Mouse (Mus musculus) testis, postnatal 10 days (tissue): ENCODE measurements around the gene Galc.

Experiments used
- DNase-seq: peaks from one replicate; pipeline ENCODE4 v3.0.0; 2021; ENCODE audit warnings: low spot score

The Galc gene

DNA sequence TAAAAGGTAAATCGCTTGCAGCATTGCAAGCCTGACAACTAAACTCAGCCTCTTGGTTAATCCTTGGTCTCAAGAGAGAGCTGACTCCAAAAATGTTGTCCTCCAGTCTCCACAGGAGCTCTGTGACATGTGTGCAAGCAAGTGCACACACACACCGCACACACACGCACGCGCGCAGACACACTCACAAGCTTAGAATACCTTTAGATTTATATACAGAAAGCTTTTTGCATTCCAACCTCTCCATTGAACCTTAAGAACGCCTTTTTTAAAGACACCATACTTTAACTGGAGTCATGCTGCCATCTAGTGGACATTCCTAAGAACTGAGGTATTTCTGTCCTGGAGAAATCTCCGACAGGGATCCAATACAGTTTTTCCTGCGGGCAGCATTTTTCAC lies 77.5 kb downstream of the Galc start:
- DNase-seq: no peak

DNA sequence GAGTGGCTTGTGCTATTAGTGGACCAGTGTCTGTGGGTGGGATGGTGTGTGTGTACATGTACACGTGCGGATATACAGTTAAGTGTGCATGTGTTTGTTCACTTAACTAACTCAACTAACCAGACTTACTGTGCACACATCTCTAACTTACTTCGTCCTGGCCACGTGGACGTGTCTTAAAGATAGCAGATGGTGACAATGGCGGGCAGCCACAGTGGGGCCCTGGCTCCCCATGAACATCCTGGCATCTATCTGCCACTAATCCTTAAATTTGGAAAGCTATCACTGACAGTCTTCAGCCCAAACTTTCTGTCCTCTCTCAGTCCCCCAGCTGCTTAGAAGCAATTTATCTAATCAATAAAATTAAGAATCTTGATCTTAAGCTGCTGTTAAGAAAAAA lies 78.5 kb downstream of the Galc start:
- no peak for DNase-seq

DNA sequence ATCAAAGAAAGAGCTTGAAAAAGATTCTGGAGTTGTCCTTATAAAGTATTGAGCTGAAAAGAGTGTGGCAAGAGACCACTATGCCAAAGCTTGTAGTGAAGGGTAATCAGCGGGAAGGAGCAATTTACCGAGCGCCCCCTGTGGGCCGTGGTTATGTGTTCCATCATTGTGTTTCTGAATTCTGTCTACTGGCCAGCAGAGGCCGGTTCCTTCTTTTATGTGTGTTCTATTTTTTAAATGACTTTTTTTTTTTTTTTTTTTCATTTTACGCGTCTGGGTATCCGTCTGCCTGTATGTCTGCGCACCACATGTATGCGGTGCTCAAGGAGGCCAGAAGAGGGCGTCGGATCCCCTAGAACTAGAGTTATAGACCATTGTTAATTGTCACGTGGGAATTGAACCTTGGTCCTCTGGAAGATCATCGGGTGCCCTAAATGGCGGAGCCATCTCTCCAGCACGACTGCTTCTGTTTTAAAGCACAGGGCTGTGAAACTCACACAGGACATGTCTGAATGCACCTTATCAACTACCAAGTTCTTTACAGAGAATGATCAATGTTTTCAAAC lies 78.9 kb downstream of the Galc start:
- no peak for DNase-seq

DNA sequence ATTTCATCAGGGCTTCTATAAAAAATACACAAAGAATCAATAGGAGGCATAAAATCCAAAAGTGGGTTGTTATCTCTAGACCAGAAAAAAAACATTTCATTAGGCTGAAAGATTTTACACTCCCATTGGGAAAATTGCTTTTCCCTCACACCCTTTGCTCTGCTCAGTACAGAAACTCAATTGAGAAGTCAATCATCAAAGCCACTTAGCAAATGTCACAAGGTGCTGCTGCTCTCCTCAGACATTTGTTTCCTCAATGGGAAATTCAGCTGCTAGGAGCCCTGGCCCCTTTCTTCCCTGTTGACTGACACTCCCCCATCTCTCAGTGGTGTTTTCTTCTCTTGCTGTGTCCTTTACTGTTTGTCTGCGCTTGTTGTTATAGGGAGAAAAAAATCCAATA lies 79.8 kb downstream of the Galc start:
- no peak for DNase-seq

DNA sequence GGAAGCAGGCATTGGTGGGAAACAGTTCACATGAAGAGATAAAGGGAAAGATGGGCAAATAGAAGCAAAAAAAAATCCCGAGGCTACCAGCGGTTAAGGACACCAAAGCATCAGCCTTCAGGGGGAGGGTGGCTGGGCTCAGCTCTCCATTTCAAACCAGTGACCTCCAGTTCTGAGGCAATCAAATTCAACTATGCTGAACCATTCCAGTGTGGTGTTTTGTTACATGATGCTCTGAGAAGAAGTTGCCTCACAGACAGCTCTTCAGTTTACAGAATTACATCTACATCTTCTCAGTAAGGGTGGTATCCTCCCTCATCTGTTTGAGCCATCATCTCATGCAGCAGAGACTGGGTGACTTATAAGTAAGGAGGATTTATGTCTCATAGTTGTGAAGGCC lies 82.6 kb downstream of the Galc start:
- DNase-seq: no peak

DNA sequence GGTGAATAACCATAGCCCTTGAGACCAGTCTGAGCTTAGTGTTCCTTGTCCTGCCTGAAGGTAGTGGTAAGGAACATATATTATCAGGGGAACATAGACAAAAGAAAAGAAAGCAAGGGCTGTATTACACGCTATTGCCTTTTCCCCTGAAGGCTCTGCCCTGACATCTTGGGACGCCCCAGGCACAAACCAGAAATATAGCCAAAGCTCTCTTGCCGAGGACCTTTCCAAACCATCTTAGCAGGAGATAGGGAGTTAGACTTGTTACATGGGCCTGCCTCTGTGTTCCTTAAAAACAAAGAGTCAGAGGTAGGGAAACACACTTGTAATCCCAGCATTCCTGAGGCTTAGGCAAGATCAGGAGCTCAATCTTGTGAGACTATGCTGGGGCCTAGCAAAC lies 97.4 kb downstream of the Galc start:
- no peak for DNase-seq

DNA sequence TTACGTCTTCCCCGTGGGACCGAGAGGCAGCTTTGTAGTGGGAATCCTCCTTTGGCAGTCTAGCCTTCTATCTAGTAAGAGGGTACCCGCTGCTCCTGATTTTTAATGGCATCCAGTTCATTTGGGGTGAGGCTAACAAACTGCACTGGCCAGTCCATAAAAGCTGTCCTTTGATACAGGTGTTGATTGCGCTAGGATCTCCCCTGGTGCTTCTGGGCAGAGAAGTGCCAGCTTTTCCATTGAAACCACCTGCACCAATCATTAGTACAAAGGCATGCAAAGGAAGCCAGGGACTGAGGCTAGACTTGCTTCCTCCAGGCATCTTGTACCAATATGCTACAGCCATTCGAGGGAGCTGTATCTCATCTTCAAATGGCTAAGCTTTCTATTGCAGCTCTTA lies 98.4 kb downstream of the Galc start:
- DNase-seq: no peak
